Mouse (Mus musculus) adrenal gland, adult 8-10 months (tissue): Measurements from ENCODE around the gene Tmem189. TPM values are rescaled to one million over a fixed set of nuclear protein-coding genes. Genes with fewer than 3 reads are reported as not detected.
A peak's percentile ranks its signal among the peaks of the same experiment; 100 is the strongest.

ENCODE experiments used
- DNase-seq: peaks from one replicate; pipeline ENCODE4 v3.0.0; 2022
- total RNA-seq, 4 experiments: library from RNA; stranded (reverse); gene quantifications; 2 replicates each; pipeline ENCODE4 v1.2.4; 2022

The Tmem189 gene
- total RNA-seq, 4 experiments from 2014 or later, result 25.5 to 32.1 (median 28.5) TPM

DNA sequence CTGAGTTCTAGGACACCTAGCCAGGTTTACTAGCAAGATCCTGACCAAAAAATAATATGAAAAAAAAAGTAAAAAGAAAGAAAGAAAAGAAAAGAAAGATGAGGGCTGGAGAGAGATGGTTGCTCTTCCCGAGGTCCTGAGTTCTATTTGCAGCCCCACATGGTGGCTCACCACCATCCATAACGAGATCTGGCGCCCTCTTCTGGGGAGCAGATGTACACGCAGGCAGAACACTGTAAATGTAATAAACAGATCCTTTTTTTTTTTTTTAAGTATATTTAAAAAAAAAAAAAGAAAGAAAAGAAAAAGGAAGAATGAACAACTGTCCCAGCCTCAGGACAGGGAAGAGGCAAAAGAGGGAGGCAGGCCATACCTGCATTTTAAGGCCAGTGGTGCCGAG is 11.0 kb downstream of the Tmem189 start:
- no peak for DNase-seq

GRCm38 (mm10) chr2:167675120-167675909 is 14.3 kb downstream of the Tmem189 start:
- DNase-seq, result no peak

- DNase-seq, result no peak
These were observed 17.4 kb downstream of the Tmem189 start for GRCm38 (mm10) chr2:167672212-167672685.

DNA sequence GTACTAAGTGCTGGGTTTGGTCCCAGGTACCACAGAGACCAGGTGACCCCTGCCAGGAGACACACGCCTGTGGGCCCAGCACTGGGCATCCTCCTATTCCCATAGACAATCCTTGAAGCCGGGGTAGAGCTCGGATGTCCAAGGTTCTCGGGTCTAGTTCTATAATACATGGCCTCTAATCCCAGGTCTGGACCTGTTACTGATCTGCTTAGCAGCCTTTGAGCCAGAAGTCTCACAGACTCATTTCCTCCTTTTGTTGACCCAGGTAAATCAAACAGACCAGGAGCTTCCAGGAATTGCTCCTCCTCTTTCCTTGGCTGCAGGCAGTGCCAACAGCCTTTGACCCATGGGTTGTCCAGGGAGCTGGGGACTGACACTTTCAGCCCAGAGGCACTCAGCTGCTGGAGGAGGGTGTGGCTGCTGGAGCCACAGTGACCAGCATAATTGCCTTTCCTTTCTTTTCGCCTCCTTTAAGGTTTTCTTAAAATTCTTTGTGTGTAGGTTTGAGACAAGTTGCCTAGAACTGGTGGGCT is 18.5 kb downstream of the Tmem189 start:
- DNase-seq, result no peak

GRCm38 (mm10) chr2:167669398-167669797 is 20.2 kb downstream of the Tmem189 start:
- DNase-seq, result no peak

- DNase-seq, result no peak
These were observed 21.2 kb downstream of the Tmem189 start for GRCm38 (mm10) chr2:167668426-167668825.

DNA sequence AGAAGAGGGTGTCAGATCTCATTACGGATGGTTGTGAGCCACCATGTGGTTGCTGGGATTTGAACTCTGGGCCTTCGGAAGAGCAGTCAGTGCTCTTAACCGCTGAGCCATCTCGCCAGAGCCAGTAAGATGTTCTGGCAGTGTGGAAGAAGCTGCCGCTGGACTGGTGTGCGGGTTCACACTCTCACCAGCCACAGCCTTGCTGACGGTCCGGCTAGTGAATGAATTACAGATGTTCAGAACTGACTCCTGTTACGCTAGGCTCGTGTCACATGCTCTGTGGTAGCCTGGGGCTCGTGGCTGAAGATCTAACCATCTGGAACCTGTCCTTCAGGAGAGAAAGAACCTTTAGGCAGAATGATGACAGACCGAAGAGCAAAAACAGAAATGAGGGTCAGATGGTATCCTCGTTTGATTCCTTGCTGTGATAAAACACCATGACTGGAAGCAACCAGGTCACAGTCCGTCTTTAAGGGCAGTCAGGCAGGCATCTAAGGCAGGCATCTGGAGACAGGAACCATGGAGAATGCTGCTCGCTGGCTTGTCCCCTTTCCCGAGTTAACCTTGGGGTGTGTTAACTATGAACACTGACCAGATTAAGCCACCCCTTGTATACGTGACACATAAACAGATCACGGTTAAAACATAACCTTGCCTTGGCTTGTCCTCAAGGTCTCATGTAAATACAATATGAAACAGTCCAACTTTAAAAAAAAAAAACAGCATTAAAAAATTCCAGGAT is 23.5 kb downstream of the Tmem189 start:
- DNase-seq, result no peak

DNA sequence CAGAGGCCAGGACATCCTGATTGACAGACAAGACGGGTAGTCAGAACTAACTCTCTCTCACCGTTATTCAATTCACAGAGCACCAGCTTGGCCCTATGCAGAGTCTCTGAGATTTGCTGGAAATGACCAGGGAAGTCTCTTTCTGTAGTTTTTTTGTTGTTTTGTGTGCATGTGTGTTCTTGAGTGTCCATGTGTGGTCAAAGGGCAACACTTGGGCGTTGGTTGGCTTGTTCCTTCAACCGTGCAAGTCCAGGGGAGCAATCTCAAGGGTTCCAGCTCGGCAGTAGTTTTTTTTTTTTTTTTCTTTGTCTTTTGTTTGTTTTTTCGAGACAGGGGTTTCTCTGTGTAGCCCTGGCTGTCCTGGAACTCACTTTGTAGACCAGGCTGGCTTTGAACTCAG is 26.9 kb downstream of the Tmem189 start:
- no peak for DNase-seq

DNA sequence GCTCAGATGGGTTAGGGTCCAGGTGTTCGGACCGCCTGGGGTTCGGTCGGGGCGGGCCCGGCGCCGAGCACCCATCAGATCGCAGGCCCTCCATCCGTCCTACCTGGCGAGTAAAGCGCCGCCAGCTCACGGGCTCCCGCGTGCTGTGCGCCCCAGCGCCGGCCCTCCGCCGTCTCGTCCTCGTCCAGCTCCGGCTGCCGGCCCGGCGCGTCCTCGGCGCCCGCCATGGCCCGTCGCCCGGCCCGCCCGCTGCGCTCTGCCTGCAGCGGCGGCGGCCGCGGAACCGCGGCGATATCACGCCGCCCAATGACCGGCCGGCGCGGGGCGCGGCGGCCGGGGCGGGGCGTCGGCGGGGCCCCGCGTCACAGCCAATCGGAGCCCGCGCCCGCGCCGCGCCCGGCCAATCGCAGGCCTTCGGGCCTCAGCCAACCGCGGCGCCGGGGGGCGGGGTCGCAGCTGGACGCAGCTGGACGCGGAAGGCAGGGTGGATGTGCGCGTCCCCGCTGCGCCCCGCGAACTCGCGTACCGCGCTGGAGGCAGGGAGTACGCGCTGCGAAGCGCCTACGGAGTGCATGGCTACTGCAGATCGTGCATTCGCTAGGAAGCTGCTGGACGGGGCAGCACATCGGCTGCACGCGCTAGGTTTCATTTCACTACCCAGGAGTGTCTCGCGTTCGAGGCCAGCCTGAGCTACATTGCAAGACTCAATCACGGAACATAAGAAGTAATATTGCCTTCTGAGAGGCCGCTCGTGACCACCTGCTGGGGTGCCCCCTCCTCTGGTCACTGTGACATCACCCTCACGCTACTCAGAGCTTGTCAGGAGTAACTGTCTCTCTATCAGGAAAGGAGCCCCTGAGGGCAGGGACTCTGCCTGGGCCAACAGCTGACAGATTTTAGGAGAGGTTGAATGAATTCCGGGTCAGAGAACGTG is 28.1 kb downstream of the Tmem189 start, which contains the start of gene Gm20431:
Gm20431 (minus strand) TSS at position 227 of the 934 bp plus-strand sequence.
- DNase-seq, result peak; percentile 89

- no peak for DNase-seq
These were observed 29.0 kb downstream of the Tmem189 start for GRCm38 (mm10) chr2:167660611-167660971.

DNA sequence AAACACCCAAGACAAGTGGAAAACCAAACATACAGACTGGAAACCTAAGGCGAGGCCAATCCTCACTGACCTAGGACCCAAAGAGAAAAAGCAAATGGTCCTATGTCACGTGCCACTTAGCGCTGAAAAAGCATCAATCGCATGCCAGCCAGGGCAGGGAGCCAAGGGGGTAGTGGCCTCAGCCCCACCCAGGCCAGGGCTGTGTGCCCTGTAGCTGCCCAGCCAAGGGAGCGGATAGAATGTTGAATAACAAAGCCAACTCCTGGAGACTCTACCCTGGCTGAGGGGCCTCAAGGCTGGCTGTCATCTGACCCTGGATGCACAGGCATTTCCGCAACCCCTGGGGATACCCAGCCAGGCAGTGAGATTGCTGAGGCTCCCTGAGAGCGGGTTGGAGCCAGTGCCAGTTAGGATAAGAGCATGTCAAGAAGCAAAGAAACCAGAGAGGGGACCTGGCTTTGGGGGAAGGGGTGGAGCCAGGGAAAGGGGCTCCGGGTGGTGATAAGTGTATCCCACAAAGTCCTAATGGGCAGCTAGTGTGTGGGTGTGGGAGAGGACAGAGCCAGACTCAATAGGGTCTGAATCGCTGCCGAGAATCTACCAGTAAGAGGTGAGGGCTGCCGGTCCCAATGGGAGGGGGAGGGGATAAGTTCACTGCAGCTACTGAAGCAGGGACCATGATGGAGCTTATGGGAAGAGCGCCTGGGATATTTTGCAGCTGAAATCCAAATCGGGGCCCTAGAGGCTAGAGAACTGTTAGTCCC is 29.6 kb downstream of the Tmem189 start:
- no peak for DNase-seq

- no peak for DNase-seq
These were observed 30.3 kb downstream of the Tmem189 start for GRCm38 (mm10) chr2:167659177-167659846.

DNA sequence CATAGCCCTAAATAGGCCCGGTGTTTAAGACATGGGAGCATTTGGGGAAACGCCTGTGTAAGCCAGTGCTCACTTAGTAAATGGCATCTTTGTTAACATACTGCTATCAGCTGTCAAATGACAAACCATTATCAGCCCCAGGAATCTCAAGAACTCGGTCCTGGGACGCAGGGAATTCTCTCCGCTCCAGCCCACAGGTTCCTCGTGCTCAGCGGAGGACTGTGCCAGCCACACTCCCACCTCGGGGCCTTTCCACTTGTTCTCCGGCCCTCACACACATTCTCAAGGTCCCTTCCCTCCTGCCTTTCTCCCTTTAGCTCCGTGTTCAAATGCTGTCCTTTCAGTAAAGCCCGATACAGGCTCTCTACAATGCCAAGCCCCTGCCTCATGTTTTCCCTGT is 30.9 kb downstream of the Tmem189 start:
- no peak for DNase-seq

DNA sequence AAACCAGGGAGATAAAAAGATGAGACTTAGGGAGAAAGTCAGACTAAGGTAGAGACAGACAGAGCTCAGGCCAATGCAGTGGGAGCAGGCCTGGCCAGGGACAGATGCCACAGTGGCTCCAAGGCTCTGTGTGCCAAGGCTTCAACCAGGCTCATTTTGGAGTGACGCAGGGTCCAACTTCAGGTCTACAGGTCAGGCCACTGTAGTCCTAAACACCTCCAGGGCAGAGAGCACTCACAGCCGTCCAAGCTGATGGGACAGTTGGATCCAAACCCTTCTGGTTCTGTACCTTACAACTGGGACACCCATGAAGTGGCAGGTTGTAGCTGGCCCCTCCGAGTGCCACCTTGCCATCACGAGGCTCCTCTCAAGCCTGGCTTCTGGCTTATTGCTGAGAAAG is 31.6 kb downstream of the Tmem189 start:
- no peak for DNase-seq

- DNase-seq, result no peak
These were observed 32.8 kb downstream of the Tmem189 start for GRCm38 (mm10) chr2:167656629-167657478.

DNA sequence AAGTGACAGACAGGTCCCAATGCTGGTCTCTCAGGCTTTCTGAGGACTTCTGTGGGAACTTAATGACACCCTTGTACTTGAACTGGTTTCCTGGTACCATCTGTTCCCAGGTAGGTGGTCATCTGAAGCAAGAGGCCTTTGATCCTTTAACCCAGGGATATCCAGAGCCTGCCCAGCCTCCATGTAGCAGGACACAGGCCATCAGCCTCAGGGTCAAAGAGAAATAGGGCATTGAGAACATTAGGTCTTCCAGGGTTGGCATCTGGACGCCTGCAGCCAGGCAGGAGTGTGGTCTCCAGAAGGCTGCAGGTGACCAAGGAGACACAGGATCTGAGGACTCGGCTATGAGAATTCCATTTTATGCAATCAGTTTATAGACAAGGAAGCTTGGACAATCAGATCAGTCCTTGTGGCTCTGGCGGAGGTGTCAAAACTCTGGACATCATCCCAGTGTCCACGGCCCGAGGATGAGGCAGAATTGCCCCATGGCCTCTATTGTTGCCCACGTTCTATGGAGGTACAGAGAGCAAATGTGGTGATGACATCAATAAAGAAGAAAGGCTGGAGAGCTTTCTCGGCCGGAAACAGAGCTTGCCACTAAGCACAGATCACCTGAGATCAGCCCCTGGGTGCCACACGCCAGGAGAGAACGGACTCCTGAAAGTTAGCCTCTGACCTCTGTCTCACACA is 34.6 kb downstream of the Tmem189 start:
- no peak for DNase-seq

DNA sequence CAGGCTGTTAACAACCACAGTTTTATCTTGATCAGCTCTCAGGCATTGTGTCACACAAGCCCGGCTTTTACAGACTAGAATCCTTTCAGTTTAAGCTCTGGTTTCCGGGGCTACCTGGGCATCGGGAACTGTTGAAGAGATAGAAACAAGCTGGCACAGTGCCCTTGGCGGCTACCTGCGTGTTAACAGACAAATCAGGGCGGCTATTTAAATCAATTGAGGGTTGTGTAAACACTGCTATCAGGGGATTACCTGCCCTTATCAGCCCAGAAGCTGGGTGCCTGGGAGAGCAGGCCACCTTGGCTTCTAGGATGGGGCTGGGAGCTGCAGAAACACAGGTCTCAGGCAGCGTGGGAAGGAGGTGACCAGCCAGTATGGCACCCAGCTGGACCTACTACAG is 36.9 kb downstream of the Tmem189 start:
- no peak for DNase-seq

DNA sequence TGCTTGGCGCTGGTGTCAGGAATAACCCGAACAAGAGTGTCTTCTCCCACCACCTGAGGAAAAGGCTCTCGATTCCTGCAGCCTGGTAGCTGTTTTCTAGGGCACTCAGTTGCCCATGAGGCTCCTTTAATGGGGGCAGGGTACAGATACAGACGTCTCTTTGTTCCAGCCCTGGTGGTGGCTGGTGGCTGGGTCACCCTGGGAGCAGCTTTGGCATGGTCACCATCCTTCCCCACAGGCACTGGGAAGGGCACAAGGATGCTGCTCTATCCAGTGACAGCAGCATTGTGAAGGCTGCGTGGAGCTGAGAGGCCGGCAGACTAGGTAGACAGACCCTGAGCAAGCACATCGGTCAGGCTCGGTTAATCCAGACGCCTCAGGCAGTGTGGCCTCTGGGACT is 38.0 kb downstream of the Tmem189 start:
- no peak for DNase-seq

DNA sequence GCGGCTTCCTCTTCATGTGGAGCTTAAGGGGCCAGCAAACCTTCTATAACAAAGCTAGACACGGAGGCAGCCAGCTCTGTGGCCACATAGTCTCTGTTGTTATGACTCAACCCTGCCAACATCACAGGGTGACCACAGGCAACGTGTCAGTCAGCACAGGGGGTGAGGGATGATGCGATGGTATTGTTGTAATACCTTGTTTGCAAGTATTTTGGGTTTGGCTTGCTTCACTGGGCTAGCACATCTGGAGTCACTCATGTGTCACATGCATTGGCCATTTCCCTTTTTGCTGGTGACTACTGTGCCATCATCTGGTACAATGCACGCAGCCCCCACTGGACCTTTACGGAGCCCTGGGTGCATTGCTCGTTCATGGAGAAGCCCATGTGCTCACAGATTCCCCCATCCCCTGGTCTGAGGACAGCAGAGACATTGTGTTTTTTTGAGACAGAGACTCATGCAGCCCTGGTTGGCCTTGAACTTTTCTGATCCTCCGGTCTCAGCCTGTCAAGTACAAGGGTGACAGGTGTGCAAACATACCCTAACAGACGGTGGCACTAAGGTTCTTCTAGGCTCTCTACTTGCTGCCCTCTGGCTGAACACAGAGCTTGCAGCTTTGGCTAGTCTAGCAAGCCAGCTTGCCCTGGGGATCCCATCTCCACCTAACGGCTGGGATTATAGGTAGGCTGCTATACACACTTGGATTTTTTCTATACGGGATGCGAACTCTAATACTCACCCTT is 40.2 kb downstream of the Tmem189 start:
- no peak for DNase-seq
